Mouse (Mus musculus): Measurements from ENCODE around the gene Ldlrad2. TPM values are rescaled to one million over a fixed set of nuclear protein-coding genes. Genes with fewer than 3 reads are reported as not detected.

Gene Ldlrad2
- polyA plus RNA-seq (2012; rRNA removed): 0.58 TPM in 1 of 2 replicates, not detected in the other

DNA sequence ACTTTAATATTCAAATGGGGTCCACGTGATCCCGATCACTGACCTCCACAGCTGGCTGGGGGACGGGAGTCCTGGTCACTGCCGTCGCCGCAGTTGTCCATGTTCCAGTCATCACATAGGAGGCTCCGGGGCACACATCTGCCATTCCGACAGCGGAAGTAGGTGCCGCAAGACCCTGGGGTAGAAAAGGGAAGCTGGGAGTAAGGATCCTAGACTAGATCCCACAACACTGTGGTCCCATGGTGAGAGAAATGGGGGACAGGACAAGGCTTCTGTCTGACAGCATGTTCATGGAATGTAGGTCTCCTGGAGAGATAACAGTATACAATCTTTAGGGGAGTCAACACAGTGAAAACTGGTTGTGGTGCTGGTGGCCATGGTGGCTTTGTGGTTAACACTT is at the start of gene Ldlrad2:
Gene Ldlrad2, minus strand, starts transcription at position 101 of the 400 bp plus-strand sequence.

DNA sequence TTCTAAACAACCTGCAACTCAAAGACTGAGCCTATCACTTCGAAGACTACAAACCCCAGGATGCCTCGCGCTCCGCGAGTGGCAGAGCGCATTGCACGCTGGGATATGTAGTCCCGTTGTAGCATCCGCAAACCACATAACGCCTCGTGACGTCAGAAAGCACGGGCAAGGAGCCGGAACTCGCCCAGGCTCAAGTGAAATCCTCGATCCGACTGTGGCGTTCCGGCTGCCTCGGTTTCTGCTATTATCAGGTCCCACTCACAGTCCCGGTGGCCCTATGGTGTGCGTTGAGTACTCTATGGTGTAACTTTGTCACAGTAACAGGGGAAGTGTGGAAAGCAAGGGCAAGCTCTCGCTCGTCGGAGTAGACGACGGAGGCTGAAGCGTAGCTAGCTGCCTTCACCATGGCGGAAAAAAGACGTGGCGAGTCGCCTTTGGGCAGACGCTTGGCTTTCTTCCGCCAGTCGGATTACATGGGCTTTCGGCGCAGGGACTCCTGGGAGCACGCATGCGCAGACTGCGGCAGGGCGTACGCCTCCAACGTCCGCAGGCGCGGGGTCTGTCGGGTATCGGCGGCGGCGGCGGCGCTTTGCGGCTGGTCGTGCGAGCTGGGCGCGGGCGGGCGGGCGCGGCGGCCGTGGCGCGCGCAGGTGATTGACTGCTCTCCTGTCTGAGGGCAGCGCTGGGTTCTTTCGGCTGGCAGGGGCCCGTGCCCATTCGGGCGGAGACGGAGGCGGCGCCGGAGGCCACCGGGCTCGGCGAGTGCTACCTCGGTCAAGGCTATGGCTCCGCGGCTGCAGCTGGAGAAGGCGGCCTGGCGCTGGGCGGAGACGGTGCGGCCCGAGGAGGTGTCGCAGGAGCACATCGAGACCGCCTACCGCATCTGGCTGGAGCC is 19.5 kb upstream of the Ldlrad2 start, which contains the start of gene Usp48:
Gene Usp48, plus strand, starts transcription at position 155 of the 895 bp plus-strand sequence.

Other genes with a start within 250 kb of the Ldlrad2 start
- 31.1 and 38.4 TPM in 2 replicates for gene Cdc42, start 216.8 kb downstream of the Ldlrad2 start, polyA plus RNA-seq (2012; rRNA removed)
- not detected in 2 replicates for gene Cela3a, start 164.8 kb downstream of the Ldlrad2 start, polyA plus RNA-seq (2012; rRNA removed)
- gene Cela3b, start 144.0 kb downstream of the Ldlrad2 start, polyA plus RNA-seq (2012; rRNA removed): 8.9 and 11.4 TPM in 2 replicates
- gene 1700013G24Rik, start 121.3 kb downstream of the Ldlrad2 start, polyA plus RNA-seq (2012; rRNA removed): not detected in 2 replicates
- gene Hspg2, start 105.8 kb downstream of the Ldlrad2 start, polyA plus RNA-seq (2012; rRNA removed): 94.9 and 98.1 TPM in 2 replicates
- 93.7 and 106 TPM in 2 replicates for gene Usp48, start 19.2 kb upstream of the Ldlrad2 start, polyA plus RNA-seq (2012; rRNA removed)
- 38.6 and 39.5 TPM in 2 replicates for gene Rap1gap, start 90.2 kb upstream of the Ldlrad2 start, polyA plus RNA-seq (2012; rRNA removed)
- 41.2 and 54.6 TPM in 2 replicates for gene Alpl, start 221.8 kb upstream of the Ldlrad2 start, polyA plus RNA-seq (2012; rRNA removed)

Measured in ovary, adult 2 months (tissue).